Mouse (Mus musculus) adrenal gland, adult 2 months (tissue): ENCODE measurements around the gene 4933428G20Rik. TPM values are rescaled to one million over a fixed set of nuclear protein-coding genes. Genes with fewer than 3 reads are reported as not detected.

Source experiments
- DNase-seq: peaks from one replicate; pipeline ENCODE4 v3.0.0; 2021
- polyA plus RNA-seq: library from polyadenylated mRNA; depleted of rRNA; stranded (reverse); fragments of >200 nt; gene quantifications from 2 replicates; pipeline ENCODE4 v1.2.3, GENCODE M21; 2012
- total RNA-seq, 2 experiments: library from RNA; stranded (reverse); gene quantifications; 2 replicates each; pipeline ENCODE4 v1.2.3; 2021

4933428G20Rik gene
- total and polyA plus RNA-seq, 3 experiments, result 0.07 to 0.59 TPM; not detected in 1

DNA sequence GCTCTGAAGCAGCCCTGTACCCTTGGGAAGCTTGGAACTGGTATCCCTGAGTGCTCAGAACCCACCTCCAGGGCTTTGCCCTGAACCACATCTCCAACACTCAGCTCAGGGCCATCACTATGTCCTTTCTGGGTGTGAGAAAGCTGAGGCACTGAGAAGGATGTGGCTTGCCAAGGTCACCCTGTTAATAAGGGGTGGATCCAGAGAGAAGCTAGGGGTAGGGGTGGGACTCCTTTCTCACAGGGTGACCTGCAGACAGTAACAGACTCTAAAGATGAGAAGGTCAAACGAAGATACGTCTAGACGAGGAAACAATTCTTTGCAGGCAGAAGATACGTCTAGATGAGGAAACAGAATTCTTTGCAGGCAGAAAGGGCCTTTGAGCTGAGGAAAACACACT is 2.7 kb upstream of the 4933428G20Rik start:
- no peak for DNase-seq

- no peak for DNase-seq
These were observed 2.2 kb upstream of the 4933428G20Rik start for GRCm38 (mm10) chr11:97502383-97502782.

DNA sequence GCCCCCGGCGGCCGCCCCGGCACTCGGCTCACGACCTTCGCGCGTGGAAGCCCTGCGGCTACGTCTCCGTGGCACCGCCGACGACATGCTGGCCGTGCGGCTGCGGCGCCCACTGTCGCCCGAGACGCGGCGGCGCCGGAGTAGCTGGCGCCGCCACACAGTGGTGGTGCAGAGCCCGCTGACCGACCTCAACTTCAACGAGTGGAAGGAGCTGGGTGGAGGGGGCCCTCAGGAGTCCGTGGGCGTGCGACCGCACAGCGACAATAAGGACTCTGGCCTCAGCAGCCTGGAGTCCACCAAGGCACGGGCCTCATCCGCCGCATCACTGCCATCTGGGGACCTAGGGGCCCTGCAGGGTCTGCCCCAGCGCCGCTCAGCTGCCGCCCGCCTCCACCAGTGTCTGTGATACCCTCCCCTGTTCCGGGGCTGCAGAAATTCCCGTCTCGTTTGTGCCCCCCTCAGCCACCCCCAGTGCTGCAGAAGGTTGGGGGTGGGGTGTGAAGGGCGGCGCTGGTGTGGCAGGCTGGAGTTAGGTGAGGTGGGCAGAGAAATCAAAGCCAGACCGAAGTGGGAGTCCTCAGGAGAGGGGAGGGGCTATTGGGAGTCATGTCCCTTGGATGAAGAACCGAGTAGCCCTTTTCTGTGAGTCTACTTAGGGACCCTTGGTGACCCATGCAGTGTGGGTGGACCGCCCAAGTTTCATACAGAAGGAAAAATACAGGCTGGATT is 744 bp upstream of the 4933428G20Rik start:
- no peak for DNase-seq

GRCm38 (mm10) chr11:97497543-97497942 is 2.6 kb downstream of the 4933428G20Rik start:
- DNase-seq, result no peak

GRCm38 (mm10) chr11:97492836-97493235 is 7.3 kb downstream of the 4933428G20Rik start:
- DNase-seq, result no peak

GRCm38 (mm10) chr11:97491640-97492039 is 8.5 kb downstream of the 4933428G20Rik start:
- DNase-seq, result no peak

GRCm38 (mm10) chr11:97489589-97490324 is 10.4 kb downstream of the 4933428G20Rik start:
- DNase-seq, result peak; percentile 77

DNA sequence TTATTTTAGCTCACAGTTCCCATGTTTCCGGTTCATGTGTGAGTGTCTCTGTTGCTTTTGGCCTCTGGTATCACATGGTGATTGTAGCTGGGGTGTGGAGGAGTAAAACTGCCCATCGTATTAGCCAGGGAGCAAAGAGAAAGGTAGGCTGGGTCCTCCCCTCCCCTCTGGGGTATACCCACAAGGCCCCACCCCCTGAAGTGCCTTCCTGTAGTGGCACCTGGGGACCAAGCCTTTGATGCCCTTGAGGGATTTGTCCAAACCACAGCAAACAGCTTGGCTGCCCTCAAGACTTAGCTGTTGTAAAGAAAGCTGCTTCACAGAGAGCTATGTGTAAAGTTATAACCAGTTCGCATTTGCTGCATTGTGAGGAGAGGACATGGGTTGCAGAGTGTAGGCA is 12.5 kb downstream of the 4933428G20Rik start:
- DNase-seq, result no peak

GRCm38 (mm10) chr11:97485661-97486060 is 14.5 kb downstream of the 4933428G20Rik start:
- DNase-seq, result no peak

GRCm38 (mm10) chr11:97479824-97480223 is 20.3 kb downstream of the 4933428G20Rik start:
- DNase-seq, result peak; percentile 45

GRCm38 (mm10) chr11:97479085-97479484 is 21.1 kb downstream of the 4933428G20Rik start:
- no peak for DNase-seq

DNA sequence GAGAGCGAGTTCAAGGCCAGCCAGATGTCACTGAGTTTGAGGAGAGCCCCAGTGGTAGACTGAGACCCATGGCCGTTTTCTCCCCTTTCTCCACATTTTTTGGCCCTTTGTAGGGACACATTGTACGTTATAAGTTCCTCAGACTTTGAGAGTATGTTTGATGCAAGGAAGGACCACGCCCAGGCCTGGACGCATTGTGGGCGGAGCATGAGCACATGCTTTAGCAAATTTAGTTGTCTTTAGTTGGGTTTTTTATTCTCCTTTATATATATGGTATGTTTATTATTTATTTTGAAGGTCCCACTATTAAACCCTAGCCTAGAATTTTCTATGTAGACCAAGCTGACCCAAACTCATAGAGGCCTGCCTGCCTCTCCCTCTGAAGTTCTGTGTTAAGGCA is 21.8 kb downstream of the 4933428G20Rik start:
- no peak for DNase-seq

- peak; percentile 58 for DNase-seq
These were observed 22.7 kb downstream of the 4933428G20Rik start for GRCm38 (mm10) chr11:97477431-97477830.

GRCm38 (mm10) chr11:97476334-97477095 is 23.6 kb downstream of the 4933428G20Rik start:
- no peak for DNase-seq

DNA sequence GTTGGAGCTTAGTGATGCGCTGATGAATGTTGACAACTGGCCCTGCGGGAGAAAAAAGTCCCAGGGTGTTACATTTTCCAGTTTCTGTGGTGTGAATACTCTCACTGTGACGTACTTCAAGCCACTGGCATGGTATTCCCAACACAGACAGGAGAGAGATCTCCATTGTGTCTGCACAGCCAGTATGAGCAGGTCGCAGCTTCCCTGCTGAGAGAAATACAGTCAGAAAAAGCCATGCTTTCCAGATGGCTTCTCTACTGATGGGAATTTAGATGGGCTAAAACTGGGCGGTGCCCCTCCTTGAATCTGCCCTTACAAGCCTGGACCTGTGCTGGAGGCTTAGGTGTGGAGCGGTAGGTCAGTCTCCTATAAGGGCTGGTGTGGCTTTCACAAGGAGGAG is 28.9 kb downstream of the 4933428G20Rik start:
- DNase-seq, result no peak

GRCm38 (mm10) chr11:97469828-97470227 is 30.3 kb downstream of the 4933428G20Rik start:
- DNase-seq, result no peak

DNA sequence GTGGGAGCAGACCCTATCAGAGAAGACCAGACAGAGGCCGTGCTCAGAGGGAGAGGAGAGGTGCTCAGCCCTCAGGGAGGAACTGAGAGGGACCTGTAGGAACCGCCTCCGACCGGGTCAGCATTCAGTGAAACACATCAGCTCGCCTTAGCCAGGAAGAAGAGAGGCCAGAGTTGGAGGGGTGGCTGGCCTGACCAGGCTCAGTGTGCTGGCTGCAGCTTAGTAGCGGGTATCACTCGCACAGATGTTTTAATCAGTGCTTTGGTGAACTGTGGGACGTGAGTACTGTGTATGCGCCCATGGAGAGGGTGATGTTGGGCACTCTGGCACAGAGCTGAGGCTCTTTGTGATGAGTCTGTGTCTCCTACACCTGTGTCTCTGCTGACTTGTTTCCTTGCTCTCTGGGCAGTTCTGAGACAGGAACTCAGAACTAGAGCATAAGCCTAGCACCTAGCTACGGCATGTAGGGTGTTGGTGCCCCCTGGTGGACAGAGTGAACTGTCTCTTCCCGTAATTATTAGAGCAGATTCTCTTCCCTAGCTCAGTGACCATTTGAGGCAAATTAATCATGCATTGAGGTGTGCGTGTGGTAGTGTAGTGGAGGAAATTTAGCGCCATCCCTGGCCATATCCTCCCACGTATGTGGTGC is 31.4 kb downstream of the 4933428G20Rik start:
- DNase-seq, result peak; percentile 84

DNA sequence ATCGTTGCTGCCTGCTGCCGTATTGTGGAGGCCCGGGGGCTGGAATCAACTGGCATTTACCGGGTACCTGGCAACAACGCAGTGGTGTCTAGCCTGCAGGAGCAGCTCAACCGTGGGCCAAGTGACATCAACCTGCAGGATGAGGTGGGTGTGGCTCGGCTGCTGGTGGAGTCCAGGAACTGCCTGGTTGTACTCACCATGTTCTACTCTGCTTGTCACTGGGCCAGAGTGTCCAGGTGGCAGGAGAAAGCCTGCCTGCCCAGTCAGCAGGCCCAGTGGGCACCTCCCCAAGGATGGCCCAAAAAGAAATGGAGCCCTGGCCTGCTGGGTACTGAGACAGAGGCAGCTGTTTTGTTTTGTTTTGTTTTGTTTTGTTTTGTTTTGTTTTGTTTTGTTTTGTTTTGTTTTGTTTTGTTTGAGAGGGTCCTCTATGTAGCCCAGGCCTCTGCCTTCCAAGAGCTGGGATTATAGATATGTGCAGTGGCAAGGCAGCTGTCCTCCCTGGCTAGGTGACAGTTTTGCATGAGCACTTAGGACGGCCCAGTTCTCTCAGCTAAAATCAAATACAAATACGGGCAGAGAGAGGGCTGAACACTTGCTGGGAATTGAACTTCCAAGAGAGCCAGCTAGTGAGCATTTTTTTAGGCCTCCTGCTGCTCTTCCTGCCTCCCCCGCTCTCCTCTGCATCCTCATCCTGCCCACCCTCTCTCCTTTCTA is 33.5 kb downstream of the 4933428G20Rik start:
- no peak for DNase-seq

DNA sequence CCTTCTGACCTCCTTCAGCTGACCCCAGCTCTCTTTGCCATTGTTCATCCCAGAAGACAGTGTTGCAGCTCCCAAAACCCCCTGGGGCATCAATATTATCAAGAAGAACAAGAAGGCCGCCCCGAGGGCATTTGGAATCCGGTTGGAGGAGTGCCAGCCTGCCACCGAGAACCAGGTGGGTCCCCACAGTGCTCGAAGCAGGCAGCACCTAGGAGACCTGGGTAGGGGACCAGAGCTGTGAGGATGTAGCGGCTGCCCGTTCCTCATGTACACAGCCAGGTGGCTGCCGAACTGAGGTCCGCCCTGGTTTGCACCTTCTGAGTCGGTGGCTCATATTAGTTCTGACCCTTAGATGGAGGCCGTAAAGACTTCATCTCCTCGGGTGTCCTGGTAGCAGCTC is 34.2 kb downstream of the 4933428G20Rik start:
- DNase-seq, result no peak

DNA sequence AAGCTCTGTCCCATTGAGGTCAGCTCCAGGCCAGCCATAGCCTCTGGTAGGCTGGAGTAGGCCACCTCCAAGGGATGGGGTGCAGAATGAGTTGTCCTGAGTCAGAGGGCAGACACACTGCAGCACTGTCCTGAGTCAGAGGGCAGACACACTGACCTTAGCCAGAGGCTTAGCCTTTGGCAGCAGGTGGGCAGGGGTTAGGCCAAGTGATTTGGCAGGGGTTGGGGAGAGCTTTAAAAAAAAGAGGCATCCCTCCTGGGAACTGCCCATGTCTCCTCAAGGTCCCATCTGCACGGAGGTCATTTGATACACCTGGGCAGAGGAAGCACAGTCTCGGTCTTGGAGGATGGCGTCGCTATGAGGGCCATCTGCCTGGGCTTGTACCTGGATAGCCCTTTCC is 36.1 kb downstream of the 4933428G20Rik start:
- peak; percentile 35 for DNase-seq

DNA sequence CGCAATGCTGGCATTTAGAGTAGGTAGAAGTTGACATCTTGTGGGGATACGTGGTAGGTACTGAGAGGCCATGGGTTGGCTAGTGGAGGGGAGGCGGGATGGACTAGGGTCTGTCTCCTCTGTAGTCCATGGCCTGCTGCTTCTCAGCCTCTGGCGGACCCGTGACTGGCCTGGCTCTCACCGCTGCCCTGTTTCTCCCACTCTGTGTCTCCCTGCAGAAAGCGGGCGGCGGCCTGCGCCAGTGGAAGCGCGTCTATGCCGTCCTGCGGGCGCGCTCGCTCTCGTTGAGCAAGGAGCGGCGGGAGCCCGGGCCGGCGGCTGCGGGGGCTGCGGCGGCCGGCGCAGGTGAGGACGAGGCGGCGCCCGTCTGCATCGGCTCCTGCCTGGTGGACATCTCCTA is 37.0 kb downstream of the 4933428G20Rik start:
- no peak for DNase-seq

GRCm38 (mm10) chr11:97462538-97462937 is 37.6 kb downstream of the 4933428G20Rik start:
- no peak for DNase-seq
